Mouse (Mus musculus) lung, postnatal 25 days (tissue): Measurements from ENCODE around the gene D330020A13Rik.
A peak's percentile ranks its signal among the peaks of the same experiment; 100 is the strongest.
"Not testable (repeated sequence)": the region's sequence is repeated elsewhere in the genome, so short reads cannot be mapped to it uniquely, and the experiment has no call there.

Experiments used
- DNase-seq: peaks from one replicate; pipeline ENCODE4 v3.0.0; 2022; ENCODE audit warnings: low spot score

Gene D330020A13Rik

GRCm38 (mm10) chr6:120296589-120296988 is 2.4 kb downstream of the D330020A13Rik start:
- not testable (repeated sequence) for DNase-seq

GRCm38 (mm10) chr6:120301137-120301536 is 7.0 kb downstream of the D330020A13Rik start:
- DNase-seq, result peak; percentile 12

- DNase-seq, result no peak
Measured at GRCm38 (mm10) chr6:120302755-120303316, 8.7 kb downstream of the D330020A13Rik start.

- DNase-seq, result no peak
Measured at GRCm38 (mm10) chr6:120306859-120307594, 12.9 kb downstream of the D330020A13Rik start.

- no peak for DNase-seq
Measured at GRCm38 (mm10) chr6:120309338-120309737, 15.2 kb downstream of the D330020A13Rik start.

GRCm38 (mm10) chr6:120309787-120310186 is 15.6 kb downstream of the D330020A13Rik start:
- no peak for DNase-seq

- DNase-seq, result no peak
Measured at GRCm38 (mm10) chr6:120312443-120312842, 18.3 kb downstream of the D330020A13Rik start.

GRCm38 (mm10) chr6:120318303-120318940 is 24.3 kb downstream of the D330020A13Rik start:
- DNase-seq, result no peak

GRCm38 (mm10) chr6:120319129-120319528 is 25.0 kb downstream of the D330020A13Rik start:
- DNase-seq, result no peak

GRCm38 (mm10) chr6:120320369-120320768 is 26.2 kb downstream of the D330020A13Rik start:
- DNase-seq, result no peak

- peak; percentile 57 for DNase-seq
Measured at GRCm38 (mm10) chr6:120324295-120324927, 30.2 kb downstream of the D330020A13Rik start.

GRCm38 (mm10) chr6:120332351-120332750 is 38.2 kb downstream of the D330020A13Rik start:
- DNase-seq, result no peak

GRCm38 (mm10) chr6:120343992-120344391 is 49.8 kb downstream of the D330020A13Rik start:
- no peak for DNase-seq
